Mouse (Mus musculus) liver, postnatal 0 days (tissue): ENCODE results near the gene Lime1. TPM values are rescaled to one million over a fixed set of nuclear protein-coding genes. Genes with fewer than 3 reads are reported as not detected.

ENCODE experiments used
- ATAC-seq: fragments of 200-750 bp; cut with Nextera tagmentation; 2 replicates; pipeline ENCODE4 v1.8.0; 2017; ENCODE audit warnings: mild to moderate bottlenecking, moderate library complexity
- DNase-seq: peaks from one replicate; pipeline ENCODE4 v3.0.0-alpha.2; 2016
- H3K27ac ChIP-seq: fragments of 300-500 bp; sonication (generic); 2 replicates; pipeline ENCODE4 v1.5.1; 2014; ENCODE audit warnings: antibody characterized with exemption, moderate library complexity, mild to moderate bottlenecking, low read depth
- H3K27me3 ChIP-seq: fragments of 300-500 bp; sonication (generic); 2 replicates; pipeline ENCODE4 v1.6.1; 2014; ENCODE audit warnings: low read length, control low read depth, mixed read lengths; ENCODE audit not compliant: insufficient read depth
- H3K36me3 ChIP-seq: fragments of 300-500 bp; sonication (generic); replicated peaks from 2 replicates; pipeline ENCODE4 v1.6.1; 2014; ENCODE audit warnings: mild to moderate bottlenecking, control low read depth, low read length, moderate library complexity, mixed read lengths; ENCODE audit not compliant: insufficient read depth
- H3K4me1 ChIP-seq: fragments of 300-500 bp; sonication (generic); 2 replicates; pipeline ENCODE4 v1.6.1; 2014; ENCODE audit warnings: antibody characterized with exemption, mild to moderate bottlenecking, control low read depth; ENCODE audit not compliant: insufficient read depth
- H3K4me2 ChIP-seq: fragments of 300-500 bp; sonication (generic); 2 replicates; pipeline ENCODE4 v1.6.1; 2014; ENCODE audit warnings: low read depth, mild to moderate bottlenecking, low read length, moderate library complexity, mixed read lengths
- H3K4me3 ChIP-seq: fragments of 300-500 bp; sonication (generic); 2 replicates; pipeline ENCODE4 v1.5.1; 2014; ENCODE audit warnings: low read depth, low read length
- H3K9ac ChIP-seq: fragments of 300-500 bp; sonication (generic); replicated peaks from 2 replicates; pipeline ENCODE4 v1.6.1; 2014; ENCODE audit warnings: mild to moderate bottlenecking, moderate library complexity
- H3K9me3 ChIP-seq: fragments of 300-500 bp; sonication (generic); 2 replicates; pipeline ENCODE4 v1.6.1; 2016; ENCODE audit warnings: mild to moderate bottlenecking, control low read depth, low read length, mixed read lengths
- CTCF ChIP-seq: sonication (generic); IDR thresholded peaks from 2 replicates; pipeline ENCODE4 v1.5.1; 2016; ENCODE audit warnings: antibody characterized with exemption, low read depth
- EP300 ChIP-seq: IDR thresholded peaks from 2 replicates; pipeline ENCODE4 v1.6.1; 2016; ENCODE audit warnings: antibody characterized with exemption, low read depth, mild to moderate bottlenecking
- WGBS: fragments of 180-500 bp; shearing (Covaris S2); extraction: QIAGEN DNeasy Blood & Tissue Kit; methylation state at CpG from one replicate; pipeline ENCODE4 v1.1.7; 2014; ENCODE audit not compliant: insufficient replicate concordance; 5-methylcytosine and 5-hydroxymethylcytosine counted together
- polyA plus RNA-seq: library from polyadenylated mRNA; unstranded; fragments of >200 nt; fragmentation: Nextera tagmentation; extraction: Ambion mirVana; gene quantifications from 2 replicates; pipeline ENCODE4 v1.2.1, GENCODE M21; 2015

Lime1 gene
- polyA plus RNA-seq, 1 experiment from 2014 or later, result 3.7 TPM

DNA sequence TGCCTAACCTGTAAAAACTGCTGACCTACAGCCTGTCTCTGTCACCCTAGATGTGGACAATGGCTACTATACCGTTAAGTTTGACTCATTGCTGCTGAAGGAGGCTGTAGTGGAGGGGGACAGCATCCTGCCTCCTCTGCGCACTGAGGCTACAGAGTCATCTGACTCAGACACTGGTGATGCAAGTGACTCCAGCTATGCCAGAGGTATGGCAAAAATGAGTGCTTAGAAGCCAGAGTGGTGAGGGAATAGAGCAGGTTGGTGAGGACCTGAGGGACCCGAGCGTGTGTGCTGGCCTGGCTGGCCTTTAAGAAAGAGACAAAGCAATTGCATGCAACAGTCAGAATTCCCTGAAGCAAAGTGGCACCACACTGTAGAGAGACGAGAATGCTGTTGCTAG, 1.2 kb upstream of the Lime1 start:
- Histone ChIP-seq H3K9me3 (no peaks in the 10 kb centered on the region), H3K27ac (no peak overlapping the region), H3K4me2 (no peak overlapping the region), H3K4me1 (no peaks in the 10 kb centered on the region), H3K4me3 (no peak overlapping the region), H3K9ac (no peak overlapping the region), H3K27me3 (no peaks in the 10 kb centered on the region), H3K36me3 (peaks cover 30% of the 10 kb centered on the region)
- 81% methylated on average over 5 of the region's 5 CpGs for WGBS
- no peak for TF ChIP-seq EP300
- TF ChIP-seq CTCF, result no peak
- DNase-seq, result no peak
- ATAC-seq, result no peak

- WGBS, result 80% methylated on average over 5 of the region's 5 CpGs
- Histone ChIP-seq H3K9me3 (no peaks in the 10 kb centered on the region), H3K4me3 (no peak overlapping the region), H3K27ac (no peak overlapping the region), H3K4me1 (no peaks in the 10 kb centered on the region), H3K27me3 (no peaks in the 10 kb centered on the region), H3K36me3 (peaks cover 34% of the 10 kb centered on the region), H3K4me2 (no peak overlapping the region), H3K9ac (no peak overlapping the region)
- TF ChIP-seq EP300 (no peak), CTCF (no peak)
- ATAC-seq, result no peak
- DNase-seq, result no peak
Observed at GRCm38 (mm10) chr2:181380251-181380650, 373 bp downstream of the Lime1 start.

GRCm38 (mm10) chr2:181381107-181381506, 1.2 kb downstream of the Lime1 start:
- ATAC-seq (no peak), DNase-seq (no peak)
- Histone ChIP-seq H3K9ac (no peak overlapping the region), H3K4me3 (no peak overlapping the region), H3K27me3 (no peaks in the 10 kb centered on the region), H3K4me1 (no peaks in the 10 kb centered on the region), H3K36me3 (peaks cover 37% of the 10 kb centered on the region), H3K27ac (no peak overlapping the region), H3K9me3 (no peaks in the 10 kb centered on the region), H3K4me2 (no peak overlapping the region)
- WGBS, result 71% methylated on average over 5 of the region's 5 CpGs
- TF ChIP-seq EP300 (no peak), CTCF (no peak)

- H3K9ac ChIP-seq, result no peak overlapping the region
- H3K4me2 ChIP-seq, result no peak overlapping the region
- DNase-seq, result no peak
- peaks cover 40% of the 10 kb centered on the region for H3K36me3 ChIP-seq
- no peak overlapping the region for H3K27ac ChIP-seq
- H3K4me3 ChIP-seq, result no peak overlapping the region
- WGBS, result 89% methylated on average over 6 of the region's 6 CpGs
- TF ChIP-seq EP300, result no peak
- no peak for TF ChIP-seq CTCF
- ATAC-seq, result no peak
- H3K9me3 ChIP-seq, result no peaks in the 10 kb centered on the region
- H3K27me3 ChIP-seq, result no peaks in the 10 kb centered on the region
- no peaks in the 10 kb centered on the region for H3K4me1 ChIP-seq
Observed at GRCm38 (mm10) chr2:181381631-181382306, 1.9 kb downstream of the Lime1 start.

DNA sequence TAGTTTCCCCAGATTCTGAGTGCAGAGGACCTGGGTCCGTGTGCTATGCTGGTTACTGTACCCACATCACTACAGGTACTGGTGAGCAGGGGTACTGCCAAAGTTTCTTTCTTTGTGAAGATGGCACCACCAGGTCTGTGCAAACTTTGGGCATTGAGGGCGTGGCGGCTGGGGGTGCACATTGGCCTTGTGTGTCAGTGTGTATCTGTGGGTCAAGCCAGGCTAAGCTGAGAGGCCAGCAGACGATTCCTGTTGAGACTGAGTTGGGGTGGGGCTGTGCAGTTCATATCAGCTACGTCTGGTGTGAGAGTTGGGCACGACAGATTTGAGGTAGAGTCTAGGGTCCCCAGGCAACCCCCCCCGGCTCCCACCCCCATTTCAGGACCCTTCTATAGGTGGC, 4.6 kb downstream of the Lime1 start:
- 80% methylated on average over 7 of the region's 7 CpGs for WGBS
- Histone ChIP-seq H3K36me3 (peaks cover 34% of the 10 kb centered on the region), H3K4me2 (no peak overlapping the region), H3K27ac (no peak overlapping the region), H3K4me3 (no peak overlapping the region), H3K9me3 (no peaks in the 10 kb centered on the region), H3K27me3 (no peaks in the 10 kb centered on the region), H3K4me1 (no peaks in the 10 kb centered on the region), H3K9ac (no peak overlapping the region)
- DNase-seq, result no peak
- no peak for ATAC-seq
- TF ChIP-seq CTCF, result no peak
- no peak for TF ChIP-seq EP300

- no peak overlapping the region for H3K27ac ChIP-seq
- 75% methylated on average over 4 of the region's 4 CpGs for WGBS
- ATAC-seq (no peak), DNase-seq (no peak)
- no peaks in the 10 kb centered on the region for H3K4me1 ChIP-seq
- H3K9ac ChIP-seq, result no peak overlapping the region
- TF ChIP-seq EP300 (no peak), CTCF (no peak)
- H3K4me3 ChIP-seq, result no peak overlapping the region
- peaks cover 30% of the 10 kb centered on the region for H3K36me3 ChIP-seq
- no peaks in the 10 kb centered on the region for H3K27me3 ChIP-seq
- H3K9me3 ChIP-seq, result no peaks in the 10 kb centered on the region
- H3K4me2 ChIP-seq, result no peak overlapping the region
Observed at GRCm38 (mm10) chr2:181384919-181385391, 5.1 kb downstream of the Lime1 start.
